Mouse (Mus musculus) heart, embryonic 14.5 days (tissue): Measurements from ENCODE around the gene Ralbp1. TPM values are rescaled to one million over a fixed set of nuclear protein-coding genes. Genes with fewer than 3 reads are reported as not detected.

ENCODE experiments used
- ATAC-seq: fragments of 200-750 bp; cut with Nextera tagmentation; 2 replicates; pipeline ENCODE4 v1.8.0; 2017; ENCODE audit warnings: low read depth, moderate TSS enrichment; ENCODE audit not compliant: insufficient number of reproducible peaks, insufficient read depth, low FRiP score
- H3K27ac ChIP-seq, 2 experiments: fragments of 200-500 bp in 1 of 2; fragments of 300-500 bp in 1 of 2; sonication (generic) in 1 of 2; replicated peaks in 1 of 2; 2 replicates each; pipeline ENCODE4 v1.5.1; 2012 to 2014; ENCODE audit warnings: low read depth in 2 of 2, low read length in 2 of 2, control low read depth in 1 of 2, mild to moderate bottlenecking in 1 of 2, mixed read lengths in 1 of 2; ENCODE audit not compliant: control insufficient read depth in 1 of 2, insufficient read depth in 1 of 2
- H3K27me3 ChIP-seq: fragments of 300-500 bp; sonication (generic); 2 replicates; pipeline ENCODE4 v1.6.1; 2014; ENCODE audit warnings: mild to moderate bottlenecking, low read length, control low read depth; ENCODE audit not compliant: control insufficient read depth, insufficient read depth
- H3K36me3 ChIP-seq: fragments of 300-500 bp; sonication (generic); 2 replicates; pipeline ENCODE4 v1.6.1; 2014; ENCODE audit warnings: mild to moderate bottlenecking, control low read depth, low read length, mixed read lengths; ENCODE audit not compliant: control insufficient read depth, insufficient read depth
- H3K4me1 ChIP-seq, 2 experiments: fragments of 200-500 bp in 1 of 2; fragments of 300-500 bp in 1 of 2; sonication (generic) in 1 of 2; 2 replicates each; pipeline ENCODE4 v1.6.1; 2012 to 2014; ENCODE audit warnings: low read length in 2 of 2, control low read depth in 1 of 2, mixed read lengths in 1 of 2; ENCODE audit not compliant: control insufficient read depth in 2 of 2, insufficient read depth in 2 of 2
- H3K4me2 ChIP-seq: fragments of 300-500 bp; sonication (generic); 2 replicates; pipeline ENCODE4 v1.6.1; 2014; ENCODE audit warnings: mild to moderate bottlenecking, low read length
- H3K4me3 ChIP-seq, 2 experiments: fragments of 200-500 bp in 1 of 2; fragments of 300-500 bp in 1 of 2; sonication (generic) in 1 of 2; 2 replicates each; pipeline ENCODE4 v1.5.1; 2012 to 2014; ENCODE audit warnings: low read length in 2 of 2, mild to moderate bottlenecking in 2 of 2, control low read depth in 1 of 2, low read depth in 1 of 2, moderate library complexity in 1 of 2; ENCODE audit not compliant: control insufficient read depth in 1 of 2, insufficient read depth in 1 of 2
- H3K9ac ChIP-seq: fragments of 300-500 bp; sonication (generic); 2 replicates; pipeline ENCODE4 v1.6.1; 2014; ENCODE audit warnings: mild to moderate bottlenecking, low read length
- H3K9me3 ChIP-seq: fragments of 300-500 bp; sonication (generic); 2 replicates; pipeline ENCODE4 v1.6.1; 2016; ENCODE audit warnings: low read length, control low read depth; ENCODE audit not compliant: control insufficient read depth
- WGBS: fragments of 180-500 bp; shearing (Covaris S2); extraction: QIAGEN DNeasy Blood & Tissue Kit; methylation state at CpG from one replicate; pipeline ENCODE4 v1.1.7; 2014; 5-methylcytosine and 5-hydroxymethylcytosine counted together
- polyA plus RNA-seq: library from polyadenylated mRNA; unstranded; fragments of >200 nt; fragmentation: Nextera tagmentation; extraction: Ambion mirVana; gene quantifications from 2 replicates; pipeline ENCODE4 v1.2.1, GENCODE M21; 2014

The Ralbp1 gene
- polyA plus RNA-seq, 1 experiment from 2014 or later, result 49.4 TPM

DNA sequence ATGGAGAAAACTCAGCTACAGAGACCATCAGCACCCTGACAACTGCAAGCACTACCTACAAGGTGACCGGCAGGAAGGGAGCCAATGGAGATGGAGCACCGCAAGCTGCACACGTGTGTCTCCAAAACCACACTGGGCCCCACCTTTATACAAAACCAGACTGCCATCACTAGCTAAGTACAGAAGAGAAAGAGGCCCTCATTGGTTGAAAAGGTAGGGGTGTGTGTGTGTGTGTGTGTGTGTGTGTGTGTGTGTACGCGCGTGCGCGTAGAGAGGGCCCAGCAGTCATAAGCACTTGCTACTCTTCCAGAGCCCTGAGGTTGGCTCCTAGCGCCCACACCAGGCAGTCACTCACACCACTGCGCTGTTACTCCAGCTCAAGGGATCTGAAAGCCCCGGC, 11.8 kb downstream of the Ralbp1 start:
- no peaks in the 10 kb centered on the region for H3K9me3 ChIP-seq
- H3K9ac ChIP-seq, result no peak overlapping the region
- H3K36me3 ChIP-seq, result no peaks in the 10 kb centered on the region
- no peak overlapping the region for H3K4me3 ChIP-seq
- H3K27me3 ChIP-seq, result no peaks in the 10 kb centered on the region
- WGBS, result 94% methylated on average over 11 of the region's 11 CpGs
- no peak for ATAC-seq
- no peak overlapping the region for H3K27ac ChIP-seq
- H3K4me1 ChIP-seq, result peaks cover 0 to 6% of the 10 kb centered on the region in 2 experiments; a peak in 1 of 4 replicates
- H3K4me2 ChIP-seq, result no peak overlapping the region

DNA sequence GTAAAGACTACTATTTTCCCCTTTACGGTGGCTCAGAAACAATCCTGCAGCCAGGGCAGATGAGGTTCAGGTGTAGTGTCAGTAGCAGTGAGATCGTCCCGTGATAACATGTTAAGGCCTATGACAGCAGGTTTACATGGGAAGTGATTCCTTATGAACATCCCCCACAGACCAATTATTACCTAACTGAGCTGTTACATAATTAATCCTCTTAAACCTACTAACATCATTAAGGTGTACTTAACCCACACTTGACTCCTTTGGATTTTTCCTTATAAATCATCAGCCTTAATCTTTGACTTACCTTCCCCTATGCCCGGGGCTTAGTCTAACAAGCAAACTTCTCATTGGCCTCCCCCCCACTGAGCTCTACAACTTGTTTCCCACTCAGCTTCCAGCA, 12.4 kb downstream of the Ralbp1 start:
- 86% methylated on average over 4 of the region's 4 CpGs for WGBS
- Histone ChIP-seq H3K27ac (no peak overlapping the region), H3K9ac (no peak overlapping the region), H3K36me3 (no peaks in the 10 kb centered on the region), H3K4me3 (no peak overlapping the region), H3K9me3 (no peaks in the 10 kb centered on the region), H3K27me3 (no peaks in the 10 kb centered on the region), H3K4me1 (peaks cover 0 to 6% of the 10 kb centered on the region in 2 experiments; a peak in 1 of 4 replicates), H3K4me2 (no peak overlapping the region)
- ATAC-seq, result no peak

- H3K27me3 ChIP-seq, result no peaks in the 10 kb centered on the region
- no peak overlapping the region for H3K4me2 ChIP-seq
- H3K9me3 ChIP-seq, result no peaks in the 10 kb centered on the region
- ATAC-seq, result no peak
- peaks cover 0 to 6% of the 10 kb centered on the region in 2 experiments; a peak in 1 of 4 replicates for H3K4me1 ChIP-seq
- H3K27ac ChIP-seq, result no peak overlapping the region
- H3K9ac ChIP-seq, result no peak overlapping the region
- 44% methylated on average over 6 of the region's 6 CpGs for WGBS
- H3K36me3 ChIP-seq, result no peaks in the 10 kb centered on the region
- H3K4me3 ChIP-seq, result no peak overlapping the region
These were observed 12.9 kb downstream of the Ralbp1 start for GRCm38 (mm10) chr17:65872652-65873051.

DNA sequence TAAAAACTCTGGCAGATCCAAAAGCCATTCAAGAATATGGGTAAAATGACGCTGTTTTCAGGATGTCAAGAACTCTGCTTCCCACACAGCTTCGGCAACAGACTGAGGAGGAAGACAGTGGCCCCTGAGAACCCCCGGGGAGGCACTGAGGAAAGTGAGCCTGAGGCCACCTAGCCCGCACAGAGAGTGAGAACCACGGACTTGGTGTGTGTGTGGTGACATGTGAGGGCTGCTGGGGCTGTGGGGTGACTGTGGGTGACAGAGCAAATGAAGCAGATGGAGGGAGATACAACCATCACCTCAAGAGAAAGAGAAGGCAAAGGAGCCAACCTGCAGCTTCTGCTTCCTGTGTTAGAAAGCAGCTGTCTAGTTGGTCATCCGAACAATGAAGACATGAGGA, 13.5 kb downstream of the Ralbp1 start:
- WGBS, result 66% methylated on average over 6 of the region's 6 CpGs
- Histone ChIP-seq H3K27ac (no peak overlapping the region), H3K9me3 (no peaks in the 10 kb centered on the region), H3K27me3 (no peaks in the 10 kb centered on the region), H3K4me1 (peaks cover 0 to 6% of the 10 kb centered on the region in 2 experiments; a peak in 1 of 4 replicates), H3K36me3 (peaks cover 5% of the 10 kb centered on the region), H3K9ac (no peak overlapping the region), H3K4me2 (no peak overlapping the region), H3K4me3 (no peak overlapping the region)
- no peak for ATAC-seq

GRCm38 (mm10) chr17:65871641-65872041, 14.0 kb downstream of the Ralbp1 start:
- no peak overlapping the region for H3K4me2 ChIP-seq
- H3K9me3 ChIP-seq, result no peaks in the 10 kb centered on the region
- ATAC-seq, result no peak
- no peak overlapping the region for H3K4me3 ChIP-seq
- no peak overlapping the region for H3K9ac ChIP-seq
- peaks cover 0 to 6% of the 10 kb centered on the region in 2 experiments; a peak in 1 of 4 replicates for H3K4me1 ChIP-seq
- 44% methylated on average over 5 of the region's 5 CpGs for WGBS
- no peak overlapping the region for H3K27ac ChIP-seq
- H3K36me3 ChIP-seq, result peaks cover 9% of the 10 kb centered on the region
- H3K27me3 ChIP-seq, result no peaks in the 10 kb centered on the region

GRCm38 (mm10) chr17:65870146-65870545, 15.5 kb downstream of the Ralbp1 start:
- Histone ChIP-seq H3K36me3 (peaks cover 17% of the 10 kb centered on the region), H3K4me2 (no peak overlapping the region), H3K27me3 (no peaks in the 10 kb centered on the region), H3K4me1 (peaks cover 0 to 6% of the 10 kb centered on the region in 2 experiments; a peak in 1 of 4 replicates), H3K9me3 (no peaks in the 10 kb centered on the region), H3K27ac (no peak overlapping the region), H3K9ac (no peak overlapping the region), H3K4me3 (no peak overlapping the region)
- ATAC-seq, result no peak
- WGBS, result 31% methylated on average over 4 of the region's 4 CpGs

GRCm38 (mm10) chr17:65869720-65870119, 15.9 kb downstream of the Ralbp1 start:
- no peak overlapping the region for H3K4me2 ChIP-seq
- H3K27me3 ChIP-seq, result no peaks in the 10 kb centered on the region
- peaks cover 17% of the 10 kb centered on the region for H3K36me3 ChIP-seq
- peaks cover 0 to 6% of the 10 kb centered on the region in 2 experiments; a peak in 1 of 4 replicates for H3K4me1 ChIP-seq
- H3K27ac ChIP-seq, result no peak overlapping the region
- H3K9ac ChIP-seq, result no peak overlapping the region
- 85% methylated on average over 10 of the region's 10 CpGs for WGBS
- H3K4me3 ChIP-seq, result no peak overlapping the region
- H3K9me3 ChIP-seq, result no peaks in the 10 kb centered on the region
- no peak for ATAC-seq

DNA sequence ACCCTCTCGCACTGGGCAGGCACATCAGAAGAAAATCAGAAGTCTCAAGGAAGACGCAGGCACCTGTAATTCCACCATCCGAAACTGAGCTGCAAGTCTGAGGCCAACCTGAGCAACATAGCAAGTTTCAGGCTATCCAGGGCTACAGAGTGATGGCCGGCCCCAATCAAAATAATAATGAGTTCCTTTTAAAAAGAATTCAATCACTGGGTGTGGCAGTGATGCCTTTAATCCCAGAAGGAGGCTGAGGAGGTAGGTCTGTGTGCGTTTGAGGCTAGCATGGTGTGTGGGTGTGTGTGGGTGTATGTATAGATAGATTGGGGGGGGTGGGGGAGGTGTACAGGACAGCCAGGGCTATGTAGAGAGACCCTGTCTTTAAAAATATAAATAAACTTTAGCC, 17.6 kb downstream of the Ralbp1 start:
- 90% methylated on average over 5 of the region's 5 CpGs for WGBS
- no peak for ATAC-seq

More for the DNA sequence above, 17.6 kb downstream of the Ralbp1 start:
- H3K9me3 ChIP-seq, result no peaks in the 10 kb centered on the region
- no peak overlapping the region for H3K4me3 ChIP-seq
- H3K36me3 ChIP-seq, result peaks cover 28% of the 10 kb centered on the region
- H3K4me1 ChIP-seq, result peaks cover 0 to 6% of the 10 kb centered on the region in 2 experiments; a peak in 1 of 4 replicates
- no peak overlapping the region for H3K9ac ChIP-seq
- no peak overlapping the region for H3K27ac ChIP-seq
- no peaks in the 10 kb centered on the region for H3K27me3 ChIP-seq
- H3K4me2 ChIP-seq, result no peak overlapping the region
